Mouse (Mus musculus): ENCODE measurements around the gene Wdr48.

GRCm38 (mm10) chr9:119948804-119949203 is 54.1 kb downstream of the Wdr48 start:
- no peak for TF ChIP-seq POLR2A (IDR thresholded peaks at IDR 0.05; ENCODE audit: low read depth, low read length)
- no peak for TF ChIP-seq CTCF (IDR thresholded peaks at IDR 0.05; ENCODE audit: extremely low read depth, insufficient read depth, insufficient read length, insufficient replicate concordance)
